Mouse (Mus musculus): ENCODE results near the gene Gna14. TPM values are rescaled to one million over a fixed set of nuclear protein-coding genes. Genes with fewer than 3 reads are reported as not detected.

The Gna14 gene
- polyA plus RNA-seq, 1 experiment = 0.05 TPM

DNA sequence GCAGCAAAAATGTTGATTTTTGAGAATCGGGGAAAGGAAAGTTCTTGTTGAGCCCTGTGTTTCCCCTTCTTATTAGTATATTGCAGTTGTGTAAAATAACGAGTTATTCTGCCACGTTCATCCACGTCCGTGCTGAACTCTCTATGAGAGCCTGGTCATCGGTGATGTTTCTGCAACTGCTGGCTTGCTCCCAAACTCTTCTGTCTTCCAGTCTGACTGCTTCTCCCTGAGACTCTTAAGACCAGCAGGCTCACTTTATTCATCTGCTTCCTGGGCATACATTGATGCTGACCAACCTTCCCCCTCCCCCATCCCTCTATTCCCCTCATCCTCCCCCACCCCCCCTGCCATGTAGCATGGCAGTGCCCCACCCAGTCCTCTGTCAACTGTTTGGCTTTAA lies 161.7 kb downstream of the Gna14 start:
- H3K4me3 ChIP-seq (ENCODE audit: insufficient read depth, poor library complexity, severe bottlenecking) = no peak overlapping the region
- H3ac ChIP-seq (ENCODE audit: control insufficient read depth, insufficient read length, low read depth) = no peak overlapping the region
- H3K79me2 ChIP-seq (ENCODE audit: control insufficient read depth, insufficient read depth) = no peaks in the 10 kb centered on the region
- no peaks in the 10 kb centered on the region for H3K36me3 ChIP-seq (ENCODE audit: control insufficient read depth, insufficient read depth)
- H3K79me3 ChIP-seq (ENCODE audit: low read depth) = no peaks in the 10 kb centered on the region
- TF ChIP-seq CTCF (IDR thresholded peaks at IDR 0.05; ENCODE audit: control insufficient read depth, insufficient read depth, insufficient read length) (no peak), MAX (IDR thresholded peaks at IDR 0.05) (no peak), USF1 (IDR thresholded peaks at IDR 0.05; ENCODE audit: low read depth) (no peak), MYOG (IDR thresholded peaks at IDR 0.05; ENCODE audit: control insufficient read depth, extremely low read depth, insufficient read length) (no peak), FOSL1 (IDR thresholded peaks at IDR 0.05; ENCODE audit: insufficient read depth, low read length, poor library complexity, severe bottlenecking) (no peak), MYOD1 (IDR thresholded peaks at IDR 0.05; ENCODE audit: control insufficient read depth, insufficient read length, low read depth) (no peak), CEBPB (IDR thresholded peaks at IDR 0.05; ENCODE audit: low read depth) (no peak)
- no peaks in the 10 kb centered on the region for H3K27me3 ChIP-seq (ENCODE audit: control insufficient read depth, insufficient read depth, insufficient read length)

DNA sequence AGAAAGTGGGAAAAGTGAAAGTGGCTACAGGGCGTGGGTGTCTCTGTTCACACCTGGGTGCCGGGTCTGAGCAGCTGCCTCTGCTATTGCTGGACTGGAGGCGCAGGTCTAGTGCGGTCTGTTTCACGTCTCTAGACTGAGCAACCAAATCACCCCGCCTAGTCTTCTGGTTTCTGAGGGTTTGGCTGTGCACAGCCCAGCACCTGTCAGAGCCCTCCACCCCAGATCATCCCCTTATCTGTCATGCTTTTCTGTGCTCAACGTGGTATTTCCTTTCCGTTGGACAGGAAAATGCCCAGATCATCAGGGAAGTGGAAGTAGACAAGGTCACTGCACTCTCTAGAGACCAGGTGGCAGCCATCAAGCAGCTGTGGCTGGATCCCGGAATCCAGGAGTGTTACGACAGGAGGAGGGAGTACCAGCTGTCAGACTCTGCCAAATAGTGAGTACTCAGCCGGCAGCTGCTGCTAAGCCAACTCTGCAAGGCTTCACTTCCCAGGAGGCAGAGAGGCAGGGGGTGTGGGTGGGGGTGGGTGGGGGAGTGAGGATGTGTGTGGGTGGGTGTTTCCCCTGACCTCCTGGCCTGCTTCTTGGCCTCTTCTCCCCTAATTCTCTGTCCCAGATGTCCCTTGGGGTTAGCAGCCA lies 163.2 kb downstream of the Gna14 start:
- H3K36me3 ChIP-seq (ENCODE audit: control insufficient read depth, insufficient read depth) = no peaks in the 10 kb centered on the region
- no peak for TF ChIP-seq MAX (IDR thresholded peaks at IDR 0.05)
- TF ChIP-seq MYOD1 (IDR thresholded peaks at IDR 0.05; ENCODE audit: control insufficient read depth, insufficient read length, low read depth) = no peak
- no peak for TF ChIP-seq USF1 (IDR thresholded peaks at IDR 0.05; ENCODE audit: low read depth)
- no peak for TF ChIP-seq FOSL1 (IDR thresholded peaks at IDR 0.05; ENCODE audit: insufficient read depth, low read length, poor library complexity, severe bottlenecking)
- TF ChIP-seq MYOG (IDR thresholded peaks at IDR 0.05; ENCODE audit: control insufficient read depth, extremely low read depth, insufficient read length) = no peak
- TF ChIP-seq CEBPB (IDR thresholded peaks at IDR 0.05; ENCODE audit: low read depth) = no peak
- TF ChIP-seq CTCF (IDR thresholded peaks at IDR 0.05; ENCODE audit: control insufficient read depth, insufficient read depth, insufficient read length) = no peak

DNA sequence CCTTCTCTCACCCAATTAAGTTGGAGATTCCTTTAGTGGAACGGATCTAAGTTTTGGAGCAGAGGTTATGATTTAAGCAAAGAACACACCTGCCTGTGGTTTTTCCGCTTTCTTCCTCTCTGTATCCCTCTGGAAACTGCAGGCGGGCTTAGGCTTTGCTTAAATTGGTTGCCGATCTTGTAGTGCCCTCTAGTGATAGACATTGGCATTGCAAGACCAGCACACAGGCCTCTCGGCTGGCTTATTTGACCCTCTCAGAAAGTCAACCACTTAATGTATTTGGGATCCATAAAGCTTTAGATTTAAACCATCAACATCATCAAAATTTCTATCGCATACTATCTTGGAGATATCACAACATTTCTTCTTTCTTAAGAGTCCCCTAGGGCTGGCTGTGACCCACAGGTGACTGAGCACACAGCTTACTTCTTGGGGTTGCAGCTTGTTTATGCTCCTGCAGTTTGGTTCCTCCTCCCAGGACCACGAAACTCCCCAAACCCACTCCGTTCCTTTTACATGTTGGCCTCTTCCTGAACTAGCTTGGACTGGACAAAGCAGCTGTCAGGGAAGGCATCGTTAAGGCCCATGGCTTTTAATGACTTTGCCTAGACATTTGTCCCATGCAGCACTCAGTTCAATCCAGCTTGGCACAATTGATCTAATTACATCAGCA lies 163.9 kb downstream of the Gna14 start:
- Histone ChIP-seq H3ac (ENCODE audit: control insufficient read depth, insufficient read length, low read depth) (no peak overlapping the region), H3K79me3 (ENCODE audit: low read depth) (no peaks in the 10 kb centered on the region), H3K36me3 (ENCODE audit: control insufficient read depth, insufficient read depth) (no peaks in the 10 kb centered on the region), H3K79me2 (ENCODE audit: control insufficient read depth, insufficient read depth) (no peaks in the 10 kb centered on the region), H3K27me3 (ENCODE audit: control insufficient read depth, insufficient read depth, insufficient read length) (no peaks in the 10 kb centered on the region), H3K4me3 (ENCODE audit: insufficient read depth, poor library complexity, severe bottlenecking) (no peak overlapping the region)
- TF ChIP-seq FOSL1 (IDR thresholded peaks at IDR 0.05; ENCODE audit: insufficient read depth, low read length, poor library complexity, severe bottlenecking) (no peak), CTCF (IDR thresholded peaks at IDR 0.05; ENCODE audit: control insufficient read depth, insufficient read depth, insufficient read length) (peak; percentile 68)

More for the DNA sequence above, 163.2 kb downstream of the Gna14 start:
- no peak overlapping the region for H3K4me3 ChIP-seq (ENCODE audit: insufficient read depth, poor library complexity, severe bottlenecking)
- H3K27me3 ChIP-seq (ENCODE audit: control insufficient read depth, insufficient read depth, insufficient read length) = no peaks in the 10 kb centered on the region
- no peaks in the 10 kb centered on the region for H3K79me2 ChIP-seq (ENCODE audit: control insufficient read depth, insufficient read depth)
- H3K79me3 ChIP-seq (ENCODE audit: low read depth) = no peaks in the 10 kb centered on the region
- no peak overlapping the region for H3ac ChIP-seq (ENCODE audit: control insufficient read depth, insufficient read length, low read depth)

DNA sequence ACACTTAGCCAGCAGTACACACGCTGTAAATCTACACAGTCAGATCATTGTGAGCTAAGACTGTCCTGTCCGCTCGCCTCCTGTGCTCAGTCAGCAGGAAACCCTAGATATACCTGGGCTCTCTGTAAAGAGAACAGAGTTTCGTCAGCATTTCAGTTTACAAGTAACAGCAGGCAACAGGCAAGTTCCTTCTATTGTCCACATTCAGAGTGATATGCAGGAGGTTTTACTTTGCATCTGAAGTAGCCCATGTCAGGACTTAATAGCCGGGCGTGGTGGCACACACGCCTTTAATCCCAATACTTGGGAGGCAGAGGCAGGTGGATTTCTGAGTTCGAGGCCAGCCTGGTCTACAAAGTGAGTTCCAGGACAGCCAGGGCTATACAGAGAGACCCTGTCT lies 166.5 kb downstream of the Gna14 start:
- no peaks in the 10 kb centered on the region for H3K36me3 ChIP-seq (ENCODE audit: control insufficient read depth, insufficient read depth)
- H3ac ChIP-seq (ENCODE audit: control insufficient read depth, insufficient read length, low read depth) = no peak overlapping the region
- no peak for TF ChIP-seq USF1 (IDR thresholded peaks at IDR 0.05; ENCODE audit: low read depth)
- TF ChIP-seq FOSL1 (IDR thresholded peaks at IDR 0.05; ENCODE audit: insufficient read depth, low read length, poor library complexity, severe bottlenecking) = no peak
- no peak for TF ChIP-seq MYOD1 (IDR thresholded peaks at IDR 0.05; ENCODE audit: control insufficient read depth, insufficient read length, low read depth)
- TF ChIP-seq CEBPB (IDR thresholded peaks at IDR 0.05; ENCODE audit: low read depth) = no peak
- TF ChIP-seq CTCF (IDR thresholded peaks at IDR 0.05; ENCODE audit: control insufficient read depth, insufficient read depth, insufficient read length) = no peak
- no peak for TF ChIP-seq MAX (IDR thresholded peaks at IDR 0.05)
- no peak for TF ChIP-seq MYOG (IDR thresholded peaks at IDR 0.05; ENCODE audit: control insufficient read depth, extremely low read depth, insufficient read length)
- no peaks in the 10 kb centered on the region for H3K79me2 ChIP-seq (ENCODE audit: control insufficient read depth, insufficient read depth)
- H3K4me3 ChIP-seq (ENCODE audit: insufficient read depth, poor library complexity, severe bottlenecking) = no peak overlapping the region
- no peaks in the 10 kb centered on the region for H3K79me3 ChIP-seq (ENCODE audit: low read depth)
- H3K27me3 ChIP-seq (ENCODE audit: control insufficient read depth, insufficient read depth, insufficient read length) = no peaks in the 10 kb centered on the region

DNA sequence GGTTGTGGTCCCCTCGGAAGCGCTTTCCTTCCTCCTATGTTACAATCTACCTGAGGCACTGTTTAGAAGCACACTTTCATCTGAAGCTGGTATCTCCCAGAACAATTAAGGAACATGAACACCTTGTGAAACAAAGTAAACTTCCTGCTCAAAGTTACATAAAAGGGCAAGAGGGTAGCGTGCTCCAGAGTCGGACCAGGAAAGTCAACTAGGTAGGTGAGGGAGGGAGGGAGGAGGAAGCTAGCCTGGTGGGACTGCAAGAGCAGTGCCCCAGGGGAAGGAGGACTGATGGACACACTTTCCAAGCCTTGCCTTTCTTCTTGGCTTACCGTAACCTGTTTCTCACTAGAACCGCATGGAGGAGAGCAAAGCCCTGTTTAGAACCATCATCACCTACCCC lies 172.1 kb downstream of the Gna14 start:
- Histone ChIP-seq H3K79me3 (ENCODE audit: low read depth) (no peaks in the 10 kb centered on the region), H3K27me3 (ENCODE audit: control insufficient read depth, insufficient read depth, insufficient read length) (no peaks in the 10 kb centered on the region), H3K79me2 (ENCODE audit: control insufficient read depth, insufficient read depth) (no peaks in the 10 kb centered on the region), H3K36me3 (ENCODE audit: control insufficient read depth, insufficient read depth) (no peaks in the 10 kb centered on the region), H3ac (ENCODE audit: control insufficient read depth, insufficient read length, low read depth) (no peak overlapping the region), H3K4me3 (ENCODE audit: insufficient read depth, poor library complexity, severe bottlenecking) (no peak overlapping the region)
- TF ChIP-seq MYOG (IDR thresholded peaks at IDR 0.05; ENCODE audit: control insufficient read depth, extremely low read depth, insufficient read length) = no peak
- TF ChIP-seq FOSL1 (IDR thresholded peaks at IDR 0.05; ENCODE audit: insufficient read depth, low read length, poor library complexity, severe bottlenecking) = no peak
- TF ChIP-seq CEBPB (IDR thresholded peaks at IDR 0.05; ENCODE audit: low read depth) = no peak
- no peak for TF ChIP-seq MYOD1 (IDR thresholded peaks at IDR 0.05; ENCODE audit: control insufficient read depth, insufficient read length, low read depth)
- no peak for TF ChIP-seq CTCF (IDR thresholded peaks at IDR 0.05; ENCODE audit: control insufficient read depth, insufficient read depth, insufficient read length)
- no peak for TF ChIP-seq USF1 (IDR thresholded peaks at IDR 0.05; ENCODE audit: low read depth)
- no peak for TF ChIP-seq MAX (IDR thresholded peaks at IDR 0.05)

Data from C2C12 (cell line).